Mouse (Mus musculus) limb, embryonic 14.5 days (tissue): Measurements from ENCODE around the gene Prkaa2. TPM values are rescaled to one million over a fixed set of nuclear protein-coding genes. Genes with fewer than 3 reads are reported as not detected.

Source experiments
- ATAC-seq: fragments of 200-750 bp; cut with Nextera tagmentation; 2 replicates; pipeline ENCODE4 v1.8.0; 2017; ENCODE audit warnings: low read depth, moderate number of reproducible peaks, moderate TSS enrichment; ENCODE audit not compliant: low FRiP score
- DNase-seq: peaks from one replicate; pipeline ENCODE4 v3.0.0-alpha.2; 2015; ENCODE audit warnings: low spot score
- H3K27ac ChIP-seq: fragments of 300-500 bp; sonication (generic); replicated peaks from 2 replicates; pipeline ENCODE4 v1.5.1; 2014; ENCODE audit warnings: low read depth, mild to moderate bottlenecking, low read length, moderate library complexity, mixed read lengths
- H3K27me3 ChIP-seq: fragments of 300-500 bp; sonication (generic); 2 replicates; pipeline ENCODE4 v1.6.1; 2014; ENCODE audit warnings: low read length, mixed read lengths; ENCODE audit not compliant: control insufficient read depth, insufficient read depth
- H3K36me3 ChIP-seq: fragments of 300-500 bp; sonication (generic); 2 replicates; pipeline ENCODE4 v1.6.1; 2014; ENCODE audit warnings: mild to moderate bottlenecking, low read length, moderate library complexity, mixed read lengths; ENCODE audit not compliant: control insufficient read depth, insufficient read depth
- H3K4me1 ChIP-seq: fragments of 300-500 bp; sonication (generic); 2 replicates; pipeline ENCODE4 v1.6.1; 2014; ENCODE audit warnings: antibody characterized with exemption, low read length, mixed read lengths; ENCODE audit not compliant: control insufficient read depth, insufficient read depth
- H3K4me2 ChIP-seq: fragments of 300-500 bp; sonication (generic); replicated peaks from 2 replicates; pipeline ENCODE4 v1.6.1; 2014; ENCODE audit warnings: low read depth, mild to moderate bottlenecking, low read length, moderate library complexity; ENCODE audit not compliant: severe bottlenecking
- H3K4me3 ChIP-seq: fragments of 300-500 bp; sonication (generic); replicated peaks from 2 replicates; pipeline ENCODE4 v1.5.1; 2014; ENCODE audit warnings: low read length
- H3K9ac ChIP-seq: fragments of 300-500 bp; sonication (generic); 2 replicates; pipeline ENCODE4 v1.6.1; 2014; ENCODE audit warnings: mild to moderate bottlenecking, low read depth, low read length, moderate library complexity; ENCODE audit not compliant: severe bottlenecking
- H3K9me3 ChIP-seq: fragments of 300-500 bp; sonication (generic); 2 replicates; pipeline ENCODE4 v1.6.1; 2016; ENCODE audit warnings: low read length; ENCODE audit not compliant: control insufficient read depth
- POLR2A ChIP-seq: fragments of 200-500 bp; IDR thresholded peaks from 2 replicates; pipeline ENCODE4 v1.8.0; 2012; ENCODE audit warnings: inconsistent platforms, mild to moderate bottlenecking, moderate library complexity, borderline replicate concordance; ENCODE audit not compliant: insufficient read depth, insufficient read length; ENCODE audit errors: extremely low read depth
- WGBS: fragments of 180-500 bp; shearing (Covaris S2); extraction: QIAGEN DNeasy Blood & Tissue Kit; methylation state at CpG from one replicate; pipeline ENCODE4 v1.1.7; 2014; 5-methylcytosine and 5-hydroxymethylcytosine counted together
- polyA plus RNA-seq, 2 experiments: library from polyadenylated mRNA; depleted of rRNA in 1 of 2; stranded (reverse) in 1 of 2; unstranded in 1 of 2; fragments of >200 nt; fragmentation: Nextera tagmentation in 1 of 2; extraction: Ambion mirVana in 1 of 2; gene quantifications; 2 replicates each; pipeline versions ENCODE4 v1.2.1 to v1.2.3; 2012 to 2014

Gene Prkaa2
- polyA plus RNA-seq, 2 experiments: 1.2 to 1.7 TPM

DNA sequence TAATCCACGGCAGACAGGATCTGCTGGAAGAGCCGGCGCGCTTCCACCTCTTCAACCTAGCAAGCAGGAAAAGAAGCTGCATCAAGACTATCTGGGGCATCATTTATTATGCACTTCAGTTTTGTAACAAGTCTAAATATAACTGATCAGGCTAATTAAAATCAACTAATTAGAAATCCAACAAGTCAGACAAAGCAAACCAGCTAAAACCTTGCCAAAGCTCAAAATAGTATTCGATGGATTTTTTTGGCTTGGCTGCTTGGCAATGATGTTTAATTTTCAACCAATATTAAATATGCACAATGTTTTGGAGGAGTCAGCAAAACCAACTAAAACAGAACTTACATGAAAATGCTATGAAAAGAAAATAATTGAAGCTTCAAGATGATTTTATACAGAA, 58.4 kb downstream of the Prkaa2 start:
- Histone ChIP-seq H3K9ac (no peak overlapping the region), H3K27ac (no peak overlapping the region), H3K4me2 (no peak overlapping the region), H3K9me3 (no peaks in the 10 kb centered on the region), H3K36me3 (no peaks in the 10 kb centered on the region), H3K27me3 (no peaks in the 10 kb centered on the region), H3K4me1 (no peaks in the 10 kb centered on the region), H3K4me3 (no peak overlapping the region)
- 93% methylated on average over 5 of the region's 5 CpGs for WGBS
- TF ChIP-seq POLR2A: no peak
- ATAC-seq (no peak), DNase-seq (no peak)

DNA sequence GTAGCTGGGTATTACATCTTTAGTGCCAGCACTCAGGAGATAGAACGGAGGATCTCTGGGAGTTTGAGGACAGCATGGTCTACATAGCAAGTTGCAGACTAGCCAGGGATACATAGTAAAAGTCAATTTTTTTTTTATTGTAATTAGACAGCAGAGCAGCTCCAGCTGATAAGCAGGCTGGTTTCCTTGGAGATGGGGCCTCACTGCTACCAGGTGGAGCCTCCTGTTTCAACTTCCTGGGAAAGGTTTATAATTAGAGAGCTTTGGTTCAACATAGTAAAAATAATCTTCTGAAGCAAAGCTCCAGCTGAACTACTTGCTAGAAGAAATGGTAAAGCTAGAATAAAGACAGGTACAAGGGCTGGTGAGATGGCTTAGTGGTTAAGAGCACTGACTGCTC, 59.6 kb downstream of the Prkaa2 start:
- Histone ChIP-seq H3K4me2 (no peak overlapping the region), H3K9ac (no peak overlapping the region), H3K9me3 (no peaks in the 10 kb centered on the region), H3K4me3 (no peak overlapping the region), H3K4me1 (peaks cover 4% of the 10 kb centered on the region; the same call in 1 of the 2 replicates), H3K36me3 (no peaks in the 10 kb centered on the region), H3K27me3 (no peaks in the 10 kb centered on the region), H3K27ac (no peak overlapping the region)
- no peak for DNase-seq
- ATAC-seq: no peak
- TF ChIP-seq POLR2A: no peak
- 63% methylated on average over 1 of the region's 1 CpGs for WGBS

DNA sequence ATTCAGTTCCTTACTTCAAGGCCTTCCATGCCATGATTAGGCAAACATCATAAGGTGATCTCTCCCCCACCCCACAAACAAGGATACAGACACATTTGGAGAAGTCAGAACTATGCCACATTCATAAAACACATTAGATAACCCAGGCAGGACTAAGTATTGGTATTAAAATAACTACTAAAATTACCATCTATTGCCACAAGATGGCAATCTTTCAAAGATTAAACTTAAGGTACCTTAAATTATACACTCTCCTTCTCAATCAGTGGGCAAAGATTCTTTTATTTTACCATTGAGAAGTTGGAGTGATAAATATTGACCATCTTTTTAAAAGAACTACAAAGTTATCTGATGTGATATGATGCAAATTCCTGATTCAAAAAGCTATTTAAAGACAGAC, 75.4 kb downstream of the Prkaa2 start:
- no peak overlapping the region for H3K27ac ChIP-seq
- H3K4me3 ChIP-seq: no peak overlapping the region
- no peak overlapping the region for H3K4me2 ChIP-seq
- ATAC-seq: no peak
- 0 out of 2 replicates have a peak, but pooled peaks cover 4% of the 10 kb centered on the region for H3K4me1 ChIP-seq
- H3K36me3 ChIP-seq: no peaks in the 10 kb centered on the region
- H3K9ac ChIP-seq: no peak overlapping the region
- H3K27me3 ChIP-seq: no peaks in the 10 kb centered on the region
- DNase-seq: peak; percentile 73
- no peaks in the 10 kb centered on the region for H3K9me3 ChIP-seq
- TF ChIP-seq POLR2A: no peak

DNA sequence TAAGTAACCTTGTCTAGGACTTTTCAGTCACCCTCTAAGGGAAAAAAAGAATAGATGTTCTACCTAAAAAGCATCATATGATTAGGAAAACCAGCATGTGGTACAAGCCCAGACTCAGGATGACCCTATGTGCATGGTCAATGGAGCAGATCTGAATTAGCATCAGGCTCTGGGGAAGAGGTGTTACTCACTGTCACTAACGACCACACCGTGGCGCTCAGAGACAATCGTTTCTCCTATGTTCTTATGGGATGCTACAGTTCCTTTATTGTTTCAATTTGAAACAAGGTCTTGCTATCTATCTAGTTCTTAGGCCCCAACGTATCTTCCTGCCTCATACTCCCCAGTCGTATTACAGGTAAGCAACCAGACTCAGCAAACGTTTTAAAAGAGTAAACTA, 76.5 kb downstream of the Prkaa2 start:
- DNase-seq (no peak), ATAC-seq (no peak)
- 59% methylated on average over 7 of the region's 7 CpGs for WGBS
- no peak overlapping the region for H3K4me3 ChIP-seq
- H3K27me3 ChIP-seq: no peaks in the 10 kb centered on the region
- no peaks in the 10 kb centered on the region for H3K9me3 ChIP-seq
- no peak overlapping the region for H3K9ac ChIP-seq
- no peak overlapping the region for H3K4me2 ChIP-seq
- TF ChIP-seq POLR2A: no peak
- H3K27ac ChIP-seq: no peak overlapping the region
- no peaks in the 10 kb centered on the region for H3K36me3 ChIP-seq
- H3K4me1 ChIP-seq: 0 out of 2 replicates have a peak, but pooled peaks cover 4% of the 10 kb centered on the region

DNA sequence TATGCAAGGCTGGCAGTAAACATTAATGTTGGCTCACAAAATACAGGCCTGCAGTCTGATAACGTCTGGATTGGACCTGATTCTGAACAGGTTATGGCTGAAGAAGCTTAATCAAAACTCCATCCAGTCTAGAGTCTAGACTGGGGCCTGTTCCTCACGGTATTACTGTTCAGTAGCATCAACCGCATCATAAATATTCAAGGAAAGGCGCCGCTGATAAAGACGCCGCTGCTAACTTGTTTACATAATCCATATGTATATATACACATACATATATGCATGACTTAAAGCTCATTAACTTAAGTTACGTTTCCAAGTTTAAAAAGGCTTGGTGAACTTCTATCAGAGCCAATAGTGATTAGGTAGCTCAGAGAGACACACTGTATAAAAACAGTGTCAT, 78.6 kb downstream of the Prkaa2 start:
- TF ChIP-seq POLR2A: no peak
- Histone ChIP-seq H3K36me3 (no peaks in the 10 kb centered on the region), H3K9ac (no peak overlapping the region), H3K4me2 (no peak overlapping the region), H3K9me3 (no peaks in the 10 kb centered on the region), H3K27me3 (no peaks in the 10 kb centered on the region), H3K4me3 (no peak overlapping the region), H3K27ac (no peak overlapping the region), H3K4me1 (0 out of 2 replicates have a peak, but pooled peaks cover 4% of the 10 kb centered on the region)
- no peak for ATAC-seq
- no peak for DNase-seq
- 71% methylated on average over 8 of the region's 8 CpGs for WGBS

DNA sequence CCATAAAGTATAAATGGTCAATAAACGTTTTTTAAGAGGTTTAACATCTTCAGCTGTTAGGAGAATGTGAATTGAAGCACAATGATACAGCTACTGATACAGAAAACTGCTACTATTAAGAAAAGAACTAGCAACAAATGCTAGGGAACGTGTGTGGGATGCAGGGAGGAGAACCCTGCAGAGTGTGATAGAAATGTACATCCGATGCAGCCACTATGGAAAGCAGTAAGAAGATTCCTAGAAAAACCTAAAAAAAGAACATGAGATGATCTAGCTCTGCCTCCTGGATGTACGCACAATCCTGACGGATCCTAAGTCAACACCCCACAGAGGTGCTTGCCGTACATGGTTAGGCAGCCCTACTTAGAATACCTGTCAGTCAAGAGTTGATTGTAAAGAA, 82.4 kb downstream of the Prkaa2 start:
- no peak for ATAC-seq
- H3K36me3 ChIP-seq: no peaks in the 10 kb centered on the region
- WGBS: 80% methylated on average over 6 of the region's 6 CpGs
- H3K27me3 ChIP-seq: no peaks in the 10 kb centered on the region
- no peak overlapping the region for H3K4me3 ChIP-seq
- H3K9ac ChIP-seq: no peak overlapping the region
- TF ChIP-seq POLR2A: no peak
- H3K4me2 ChIP-seq: no peak overlapping the region
- 0 out of 2 replicates have a peak, but pooled peaks cover 4% of the 10 kb centered on the region for H3K4me1 ChIP-seq
- no peaks in the 10 kb centered on the region for H3K9me3 ChIP-seq
- no peak overlapping the region for H3K27ac ChIP-seq
- no peak for DNase-seq
